In the genomic region with DNA sequence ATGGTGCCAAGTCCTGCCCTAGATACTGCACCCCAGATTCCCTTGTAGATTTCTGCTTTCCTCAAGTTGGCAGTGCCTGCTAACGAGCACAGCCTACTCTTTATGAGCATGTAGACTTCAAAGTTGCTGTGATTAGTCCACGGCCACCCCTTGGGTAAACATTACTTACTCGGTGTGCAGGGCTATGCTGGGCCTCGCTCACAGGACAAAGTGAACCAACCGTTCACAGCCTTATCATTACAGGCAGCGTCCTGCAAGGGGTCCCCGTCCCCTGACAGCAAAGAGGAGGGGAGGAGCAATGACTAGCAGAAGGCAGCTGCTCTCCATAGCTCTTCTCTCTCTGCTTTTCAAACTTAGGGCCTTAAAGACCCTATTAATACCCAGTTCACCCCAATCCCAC, we compare ENCODE assay signal across 19 mouse cellular contexts. TPM values are rescaled to one million over a fixed set of nuclear protein-coding genes. Genes with fewer than 3 reads are reported as not detected.
DNase-seq lines count a peak whose midpoint lies in the region; ATAC-seq lines count a peak whose summit lies in the region.
"Had no signal": no experiment of that assay in that cellular context is flagged by ENCODE, and none has a peak within 500 bp of the region (broad histone marks: within the 10 kb centered on the region; RNA-seq: fewer than 3 reads in every experiment).

No protein-coding gene starts in this region.

- ATAC-seq in heart, embryonic 15.5 days (replicated peaks; ENCODE audit: insufficient number of reproducible peaks, insufficient read depth, low FRiP score, low read depth) = no peak
- ATAC-seq in intestine, embryonic 15.5 days = peak; percentile 89
- peak; percentile 77 for ATAC-seq in liver, embryonic 12.5 days
- ATAC-seq in stomach, embryonic 15.5 days (ENCODE audit: insufficient read depth, low FRiP score, low read depth) = peak; percentile 83
- ATAC-seq: inflammation-experienced regulatory T-cells, adult 6 months had no signal

- no peak overlapping the region for H3K9ac ChIP-seq in heart, embryonic 15.5 days
- no peak overlapping the region for H3K9ac ChIP-seq in intestine, embryonic 15.5 days
- no peak overlapping the region for H3K9ac ChIP-seq in liver, embryonic 12.5 days
- H3K9ac ChIP-seq in stomach, embryonic 15.5 days = no peak overlapping the region
- H3K9ac ChIP-seq: embryonic facial prominence, embryonic 15.5 days; lung, embryonic 14.5 days had no signal

- no peak overlapping the region for H3K4me3 ChIP-seq in heart, embryonic 15.5 days
- no peak overlapping the region for H3K4me3 ChIP-seq in intestine, embryonic 15.5 days (replicated peaks)
- H3K4me3 ChIP-seq in liver, embryonic 12.5 days = no peak overlapping the region
- no peak overlapping the region for H3K4me3 ChIP-seq in stomach, embryonic 15.5 days (replicated peaks)
- H3K4me3 ChIP-seq: embryonic facial prominence, embryonic 15.5 days; layer of hippocampus, adult 2 months; limb, embryonic 10.5 days had no signal

- peaks cover 52% of the 10 kb centered on the region for H3K4me1 ChIP-seq in heart, embryonic 15.5 days (replicated peaks)
- peaks cover 37% of the 10 kb centered on the region for H3K4me1 ChIP-seq in intestine, embryonic 15.5 days (replicated peaks)
- peaks cover 43% of the 10 kb centered on the region for H3K4me1 ChIP-seq in liver, embryonic 12.5 days
- peaks cover 13% of the 10 kb centered on the region; the same call in 1 of the 2 replicates for H3K4me1 ChIP-seq in stomach, embryonic 15.5 days
- H3K4me1 ChIP-seq: embryonic facial prominence, embryonic 15.5 days; limb, embryonic 10.5 days had no signal

- H3K27ac ChIP-seq in heart, embryonic 15.5 days = peak overlapping the region; percentile 84
- peak overlapping the region; percentile 42 for H3K27ac ChIP-seq in intestine, embryonic 15.5 days
- peak overlapping the region; percentile 59; the same call in 1 of the 2 replicates for H3K27ac ChIP-seq in liver, embryonic 12.5 days
- H3K27ac ChIP-seq in stomach, embryonic 15.5 days = peak overlapping the region; percentile 36; the same call in 1 of the 2 replicates
- H3K27ac ChIP-seq: embryonic facial prominence, embryonic 15.5 days; layer of hippocampus, adult 2 months; limb, embryonic 10.5 days; macrophage had no signal

- H3K4me2 ChIP-seq in heart, embryonic 15.5 days = no peak overlapping the region
- no peak overlapping the region for H3K4me2 ChIP-seq in intestine, embryonic 15.5 days (replicated peaks)
- peak overlapping the region; percentile 34 for H3K4me2 ChIP-seq in liver, embryonic 12.5 days
- H3K4me2 ChIP-seq in stomach, embryonic 15.5 days = no peak overlapping the region
- H3K4me2 ChIP-seq: embryonic facial prominence, embryonic 15.5 days; lung, embryonic 14.5 days; midbrain, embryonic 11.5 days had no signal

- WGBS in heart, embryonic 15.5 days = 28% methylated on average over 7 of the region's 7 CpGs
- WGBS in intestine, embryonic 15.5 days = 30% methylated on average over 7 of the region's 7 CpGs
- 10% methylated on average over 7 of the region's 7 CpGs for WGBS in liver, embryonic 12.5 days (ENCODE audit: insufficient replicate concordance)
- WGBS in stomach, embryonic 15.5 days = 33% methylated on average over 7 of the region's 7 CpGs

- H3K27me3 ChIP-seq in heart, embryonic 15.5 days = no peaks in the 10 kb centered on the region
- H3K27me3 ChIP-seq in intestine, embryonic 15.5 days (replicated peaks) = no peaks in the 10 kb centered on the region
- no peaks in the 10 kb centered on the region for H3K27me3 ChIP-seq in liver, embryonic 12.5 days (replicated peaks)
- no peaks in the 10 kb centered on the region for H3K27me3 ChIP-seq in stomach, embryonic 15.5 days (replicated peaks)
- H3K27me3 ChIP-seq: embryonic facial prominence, embryonic 15.5 days had no signal

- H3K36me3 ChIP-seq in heart, embryonic 15.5 days = no peaks in the 10 kb centered on the region
- no peaks in the 10 kb centered on the region for H3K36me3 ChIP-seq in intestine, embryonic 15.5 days
- H3K36me3 ChIP-seq in liver, embryonic 12.5 days = no peaks in the 10 kb centered on the region
- H3K36me3 ChIP-seq in stomach, embryonic 15.5 days = no peaks in the 10 kb centered on the region
- H3K36me3 ChIP-seq: embryonic facial prominence, embryonic 15.5 days; G1E; limb, embryonic 10.5 days had no signal

- DNase-seq in heart, adult 9 months (ENCODE audit: low spot score in 2 of 2) = no peak
- DNase-seq in thymus, postnatal 36 days = no peak
- no peak for DNase-seq in spleen, postnatal 14 days (ENCODE audit: low spot score in 2 of 2)
- DNase-seq: cerebellum, postnatal 10 days; embryo, embryonic 11 days; gastrocnemius, postnatal 36 days; lung, embryonic 14.5 days; right cerebral cortex, postnatal 14 days had no signal

- H3K9me3 ChIP-seq in heart, embryonic 15.5 days (replicated peaks) = no peaks in the 10 kb centered on the region
- no peaks in the 10 kb centered on the region for H3K9me3 ChIP-seq in intestine, embryonic 15.5 days
- H3K9me3 ChIP-seq in liver, embryonic 12.5 days (replicated peaks) = no peaks in the 10 kb centered on the region
- no peaks in the 10 kb centered on the region for H3K9me3 ChIP-seq in stomach, embryonic 15.5 days
- H3K9me3 ChIP-seq: embryonic facial prominence, embryonic 15.5 days; G1E; limb, embryonic 10.5 days had no signal

RNA-seq across cellular contexts. Expression of a gene that starts 14.6 kb away (rescaled TPM):
- 55.3 and 66.7 TPM in 2 replicates for polyA plus RNA-seq in heart, embryonic 15.5 days (2015; fragmentation: Nextera tagmentation; extraction: Ambion mirVana)
- polyA plus RNA-seq in intestine, embryonic 15.5 days (2015; fragmentation: Nextera tagmentation; extraction: Ambion mirVana) = 20.4 and 22.1 TPM in 2 replicates
- polyA plus RNA-seq in liver, embryonic 12.5 days (2016; fragmentation: Nextera tagmentation; extraction: Ambion mirVana) = 5.0 and 7.8 TPM in 2 replicates
- 16.0 and 20.6 TPM in 2 replicates for polyA plus RNA-seq in stomach, embryonic 15.5 days (2015; fragmentation: Nextera tagmentation; extraction: Ambion mirVana)
